Mouse (Mus musculus) hindbrain, embryonic 15.5 days (tissue): ENCODE data around the gene Specc1l. TPM values are rescaled to one million over a fixed set of nuclear protein-coding genes. Genes with fewer than 3 reads are reported as not detected.
"Not testable (repeated sequence)": the region's sequence is repeated elsewhere in the genome, so short reads cannot be mapped to it uniquely, and the experiment has no call there.

ENCODE experiments used
- ATAC-seq: fragments of 200-750 bp; cut with Nextera tagmentation; 2 replicates; pipeline ENCODE4 v1.8.0; 2017; ENCODE audit warnings: low read depth, moderate number of reproducible peaks, moderate TSS enrichment; ENCODE audit not compliant: low FRiP score
- H3K27ac ChIP-seq: fragments of 300-500 bp; sonication (generic); replicated peaks from 2 replicates; pipeline ENCODE4 v1.5.1; 2015; ENCODE audit warnings: mild to moderate bottlenecking, inconsistent platforms
- H3K27me3 ChIP-seq: fragments of 300-500 bp; sonication (generic); 2 replicates; pipeline ENCODE4 v1.6.1; 2015; ENCODE audit warnings: control low read depth, inconsistent platforms
- H3K36me3 ChIP-seq: fragments of 300-500 bp; sonication (generic); 2 replicates; pipeline ENCODE4 v1.6.1; 2015; ENCODE audit warnings: control low read depth, inconsistent platforms
- H3K4me1 ChIP-seq: fragments of 300-500 bp; sonication (generic); replicated peaks from 2 replicates; pipeline ENCODE4 v1.6.1; 2015; ENCODE audit warnings: control low read depth, inconsistent platforms
- H3K4me2 ChIP-seq: fragments of 300-500 bp; sonication (generic); 2 replicates; pipeline ENCODE4 v1.6.1; 2015; ENCODE audit warnings: moderate library complexity, mild to moderate bottlenecking, inconsistent platforms
- H3K4me3 ChIP-seq: fragments of 300-500 bp; sonication (generic); 2 replicates; pipeline ENCODE4 v1.5.1; 2015; ENCODE audit warnings: mild to moderate bottlenecking, inconsistent platforms
- H3K9ac ChIP-seq: fragments of 300-500 bp; sonication (generic); 2 replicates; pipeline ENCODE4 v1.6.1; 2015; ENCODE audit warnings: inconsistent platforms
- H3K9me3 ChIP-seq: fragments of 300-500 bp; sonication (generic); 2 replicates; pipeline ENCODE4 v1.6.1; 2016; ENCODE audit warnings: control low read depth, inconsistent platforms
- WGBS: fragments of 180-500 bp; shearing (Covaris S2); methylation state at CpG from one replicate; pipeline ENCODE4 v1.1.7; 2015; 5-methylcytosine and 5-hydroxymethylcytosine counted together
- polyA plus RNA-seq: library from polyadenylated mRNA; unstranded; fragments of >200 nt; fragmentation: Nextera tagmentation; extraction: Ambion mirVana; gene quantifications from 2 replicates; pipeline ENCODE4 v1.2.1, GENCODE M21; 2015

Gene Specc1l
- polyA plus RNA-seq, 1 experiment from 2014 or later = 30.5 TPM

DNA sequence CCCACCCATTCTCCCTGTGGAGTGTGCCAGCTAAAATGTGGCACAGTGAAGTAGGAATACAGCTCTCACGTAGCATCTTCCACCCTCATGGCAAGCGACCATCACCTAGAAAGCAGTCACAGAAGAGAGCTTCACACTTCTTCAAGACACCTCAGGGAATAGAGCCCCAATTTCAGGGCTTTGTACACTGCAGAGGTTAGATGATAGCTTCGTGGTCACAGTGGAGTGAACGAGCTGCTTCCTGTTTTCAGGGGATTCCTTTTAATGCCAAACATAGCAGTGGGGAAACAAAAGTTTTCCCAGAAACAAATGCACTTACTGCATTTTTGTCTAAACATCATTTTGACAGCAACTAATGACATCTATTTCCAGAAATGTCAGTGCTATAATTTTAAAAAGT, 77.5 kb downstream of the Specc1l start:
- Histone ChIP-seq H3K4me1 (no peaks in the 10 kb centered on the region), H3K9me3 (no peaks in the 10 kb centered on the region), H3K36me3 (peaks cover 4% of the 10 kb centered on the region; the same call in 1 of the 2 replicates), H3K4me3 (no peak overlapping the region), H3K9ac (no peak overlapping the region), H3K4me2 (no peak overlapping the region), H3K27me3 (no peaks in the 10 kb centered on the region), H3K27ac (no peak overlapping the region)
- no peak for ATAC-seq
- WGBS = 79% methylated on average over 4 of the region's 4 CpGs

DNA sequence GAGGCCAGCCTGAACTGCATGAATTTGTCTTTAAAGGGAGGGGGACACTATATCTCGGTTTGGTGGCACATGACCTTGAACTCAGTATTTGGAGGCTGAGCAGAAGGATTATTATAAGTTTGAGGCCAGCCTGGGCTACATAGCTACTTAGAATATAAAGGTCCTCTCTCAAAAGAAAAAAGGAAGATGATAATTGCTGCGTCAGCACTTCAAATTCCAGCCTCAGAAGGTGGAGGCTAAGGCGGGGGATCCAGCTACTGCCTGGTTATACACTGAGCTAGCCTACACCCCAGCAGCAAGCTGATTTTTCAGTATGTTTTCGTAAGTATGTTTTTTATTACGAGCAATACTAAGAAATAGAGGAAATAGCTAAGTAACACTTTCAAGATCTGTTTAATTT, 78.8 kb downstream of the Specc1l start:
- no peak overlapping the region for H3K9ac ChIP-seq
- no peak overlapping the region for H3K4me2 ChIP-seq
- H3K36me3 ChIP-seq = 0 out of 2 replicates have a peak, but pooled peaks cover 7% of the 10 kb centered on the region
- H3K4me3 ChIP-seq = no peak overlapping the region
- H3K27me3 ChIP-seq = no peaks in the 10 kb centered on the region
- H3K9me3 ChIP-seq = no peaks in the 10 kb centered on the region
- H3K27ac ChIP-seq = no peak overlapping the region
- 95% methylated on average over 5 of the region's 5 CpGs for WGBS
- no peak for ATAC-seq
- H3K4me1 ChIP-seq = no peaks in the 10 kb centered on the region

DNA sequence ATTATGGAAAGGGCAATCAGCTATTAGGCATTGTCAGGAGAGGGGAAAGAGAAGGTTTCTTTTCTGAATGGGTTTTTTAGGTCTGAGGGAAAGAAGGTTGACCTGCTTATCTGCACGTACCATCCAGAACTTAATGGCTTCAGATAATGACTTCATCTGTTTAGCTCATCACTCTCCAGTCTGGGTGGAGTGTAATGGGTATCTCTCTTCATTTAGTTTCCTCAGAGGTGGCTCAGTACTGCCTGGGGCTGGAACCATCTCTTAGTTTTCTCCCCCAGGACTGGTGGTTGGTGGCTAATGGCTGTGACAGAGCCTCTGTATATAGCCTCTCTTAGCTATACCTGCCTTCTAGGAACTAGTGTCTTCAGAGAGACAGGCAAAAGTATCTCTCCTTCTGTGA, 79.5 kb downstream of the Specc1l start:
- ATAC-seq = no peak
- WGBS = 65% methylated on average over 1 of the region's 1 CpGs
- H3K36me3 ChIP-seq = 0 out of 2 replicates have a peak, but pooled peaks cover 10% of the 10 kb centered on the region

DNA sequence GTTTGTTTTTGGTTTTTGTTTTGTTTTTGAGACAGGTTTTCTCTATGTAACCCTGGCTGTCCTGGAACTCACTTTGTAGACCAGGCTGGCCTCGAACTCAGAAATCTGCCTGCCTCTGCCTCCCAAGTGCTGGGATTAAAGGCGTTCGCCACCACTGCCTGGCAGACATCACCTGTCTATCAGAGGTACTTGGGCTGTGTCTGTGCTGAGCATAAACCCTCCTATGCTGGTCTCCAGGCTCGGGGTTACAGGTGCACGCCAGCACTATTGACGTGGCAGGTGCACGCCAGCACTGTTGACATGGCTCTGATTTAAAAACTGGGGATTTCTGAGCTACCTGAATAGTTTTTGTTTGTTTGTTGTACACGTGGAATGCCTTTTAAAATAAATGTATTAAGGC, 80.3 kb downstream of the Specc1l start:
- not testable (repeated sequence) for H3K4me2 ChIP-seq, H3K9ac ChIP-seq, H3K27ac ChIP-seq, ATAC-seq, H3K27me3 ChIP-seq, H3K9me3 ChIP-seq, H3K4me3 ChIP-seq, H3K4me1 ChIP-seq
- WGBS = 95% methylated on average over 8 of the region's 8 CpGs
- H3K36me3 ChIP-seq = 0 out of 2 replicates have a peak, but pooled peaks cover 10% of the 10 kb centered on the region

More for the DNA sequence above, 79.5 kb downstream of the Specc1l start:
- no peaks in the 10 kb centered on the region for H3K4me1 ChIP-seq
- H3K4me2 ChIP-seq = no peak overlapping the region
- H3K9ac ChIP-seq = no peak overlapping the region
- no peak overlapping the region for H3K4me3 ChIP-seq
- no peak overlapping the region for H3K27ac ChIP-seq
- no peaks in the 10 kb centered on the region for H3K27me3 ChIP-seq
- no peaks in the 10 kb centered on the region for H3K9me3 ChIP-seq

DNA sequence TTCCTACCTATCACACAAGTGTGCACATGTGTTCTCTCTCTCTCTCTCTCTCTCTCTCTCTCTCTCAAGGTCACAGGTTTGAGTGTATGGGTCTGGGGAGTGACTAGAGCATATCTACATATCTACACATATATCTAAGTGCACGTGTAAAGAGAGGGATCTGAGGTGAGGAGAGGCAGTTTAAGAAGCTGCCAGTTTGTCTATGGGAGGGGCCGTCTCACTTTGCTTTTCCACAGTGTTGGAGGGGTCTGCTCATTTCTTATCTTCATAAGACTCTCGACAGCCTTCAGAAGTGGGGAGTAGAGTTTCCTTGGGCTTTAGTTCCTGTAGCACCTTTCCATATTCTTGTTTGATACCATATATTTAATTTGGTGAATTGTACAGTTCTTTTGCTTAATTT, 81.4 kb downstream of the Specc1l start:
- Histone ChIP-seq H3K4me2 (no peak overlapping the region), H3K27me3 (no peaks in the 10 kb centered on the region), H3K9ac (no peak overlapping the region), H3K4me3 (no peak overlapping the region), H3K9me3 (no peaks in the 10 kb centered on the region), H3K4me1 (no peaks in the 10 kb centered on the region), H3K36me3 (0 out of 2 replicates have a peak, but pooled peaks cover 10% of the 10 kb centered on the region), H3K27ac (no peak overlapping the region)
- 80% methylated on average over 3 of the region's 3 CpGs for WGBS
- ATAC-seq = no peak

DNA sequence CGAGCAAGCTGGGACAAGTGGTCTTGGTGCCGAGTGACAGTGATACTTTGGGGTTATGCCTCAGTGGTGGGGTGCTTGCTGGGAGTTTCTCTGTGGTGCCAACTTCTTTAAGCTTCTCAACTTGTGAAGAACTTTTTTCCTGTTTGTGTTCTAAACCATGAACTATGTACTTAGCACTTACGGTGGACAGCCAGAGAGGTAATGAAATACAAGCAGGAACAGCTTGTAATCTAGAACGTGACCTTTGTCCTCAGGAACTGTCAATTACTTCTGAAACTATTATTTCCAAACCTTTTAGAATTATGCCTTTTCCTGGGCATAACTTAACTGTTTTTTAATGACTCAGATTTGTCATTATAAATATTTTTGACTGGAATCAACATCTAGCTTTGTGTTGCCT, 82.5 kb downstream of the Specc1l start:
- Histone ChIP-seq H3K4me3 (no peak overlapping the region), H3K27me3 (no peaks in the 10 kb centered on the region), H3K27ac (no peak overlapping the region), H3K36me3 (0 out of 2 replicates have a peak, but pooled peaks cover 10% of the 10 kb centered on the region), H3K4me1 (no peaks in the 10 kb centered on the region), H3K4me2 (no peak overlapping the region), H3K9me3 (no peaks in the 10 kb centered on the region), H3K9ac (no peak overlapping the region)
- 72% methylated on average over 4 of the region's 4 CpGs for WGBS
- no peak for ATAC-seq

DNA sequence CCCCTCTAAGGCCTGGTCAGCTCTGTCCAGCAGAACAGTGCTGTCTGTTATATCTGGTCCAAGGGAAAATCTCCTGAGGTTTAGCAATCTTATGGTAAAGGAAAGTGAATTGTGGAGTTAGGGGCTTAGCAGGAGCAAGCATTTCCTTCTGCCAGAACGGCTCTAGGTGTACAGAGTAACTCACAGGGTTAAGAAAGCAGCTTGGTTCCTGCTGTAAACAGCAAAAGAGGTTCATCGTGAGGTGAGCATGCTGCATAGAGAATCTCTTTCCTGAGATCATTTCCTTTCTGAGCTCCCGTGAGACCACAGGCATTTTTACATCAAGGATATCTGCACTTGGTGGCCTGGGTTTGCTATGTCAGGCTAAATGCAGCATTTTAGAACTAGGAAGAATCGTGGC, 83.1 kb downstream of the Specc1l start:
- no peak overlapping the region for H3K27ac ChIP-seq
- ATAC-seq = no peak
- 78% methylated on average over 4 of the region's 4 CpGs for WGBS
- no peaks in the 10 kb centered on the region for H3K27me3 ChIP-seq
- H3K4me2 ChIP-seq = no peak overlapping the region
- no peak overlapping the region for H3K9ac ChIP-seq
- H3K4me1 ChIP-seq = no peaks in the 10 kb centered on the region
- H3K4me3 ChIP-seq = no peak overlapping the region
- H3K9me3 ChIP-seq = no peaks in the 10 kb centered on the region
- H3K36me3 ChIP-seq = 0 out of 2 replicates have a peak, but pooled peaks cover 8% of the 10 kb centered on the region

DNA sequence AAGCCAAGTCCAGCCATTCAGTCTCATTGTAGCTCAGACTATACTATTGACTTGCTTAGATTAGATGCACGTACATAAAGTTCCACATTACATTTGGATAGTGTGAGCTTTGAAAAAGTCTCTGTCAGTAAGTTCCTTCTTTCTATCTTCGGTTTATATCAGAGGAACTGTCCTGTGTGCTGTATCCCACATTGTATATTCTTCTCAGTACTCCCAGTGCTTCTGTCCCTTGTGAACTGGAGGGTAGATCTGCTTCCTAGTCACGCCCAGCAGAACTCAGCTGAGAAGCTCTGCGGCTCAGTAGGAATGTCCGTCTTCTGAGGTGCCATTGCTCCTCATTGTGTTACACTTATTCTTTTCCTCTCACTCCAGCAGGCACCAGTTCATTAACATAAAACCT, 86.7 kb downstream of the Specc1l start:
- H3K9ac ChIP-seq = no peak overlapping the region
- H3K4me3 ChIP-seq = no peak overlapping the region
- no peaks in the 10 kb centered on the region for H3K9me3 ChIP-seq
- 0 out of 2 replicates have a peak, but pooled peaks cover 8% of the 10 kb centered on the region for H3K36me3 ChIP-seq
- H3K27ac ChIP-seq = no peak overlapping the region
- 87% methylated on average over 5 of the region's 5 CpGs for WGBS
- H3K27me3 ChIP-seq = no peaks in the 10 kb centered on the region
- H3K4me2 ChIP-seq = no peak overlapping the region
- peaks cover 6% of the 10 kb centered on the region for H3K4me1 ChIP-seq
- no peak for ATAC-seq

DNA sequence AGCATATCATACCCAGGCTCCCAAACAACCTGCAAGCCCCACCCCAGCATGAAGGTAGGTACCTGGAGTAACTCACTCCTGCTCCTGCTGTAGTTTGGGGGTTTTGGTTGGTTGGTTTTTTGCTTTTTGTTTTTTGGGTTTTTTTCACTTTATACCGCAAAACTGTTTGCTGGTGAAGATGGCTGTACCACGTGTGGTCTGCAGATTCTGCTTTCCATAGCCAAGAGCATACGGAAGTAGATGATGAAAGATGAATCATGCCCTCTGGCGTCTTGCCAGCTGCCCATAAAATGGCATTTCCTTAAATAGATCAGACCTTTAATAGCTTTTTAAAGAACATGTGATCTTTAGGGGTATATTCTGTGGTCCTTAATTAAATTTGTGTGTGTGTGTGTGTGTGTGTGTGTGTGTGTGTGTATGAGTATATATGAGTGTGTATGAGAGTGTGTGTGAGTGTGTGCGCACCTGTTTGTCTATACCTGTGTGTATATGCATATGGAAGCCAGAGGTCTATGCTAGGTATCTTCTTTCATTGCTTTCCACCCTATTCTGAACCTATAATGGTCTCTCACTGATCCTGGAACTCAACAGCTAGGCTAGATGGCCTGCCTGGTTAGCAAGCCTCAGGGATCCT, 88.0 kb downstream of the Specc1l start:
- Histone ChIP-seq H3K27me3 (no peaks in the 10 kb centered on the region), H3K4me3 (no peak overlapping the region), H3K4me1 (peaks cover 15% of the 10 kb centered on the region), H3K9me3 (no peaks in the 10 kb centered on the region), H3K36me3 (0 out of 2 replicates have a peak, but pooled peaks cover 7% of the 10 kb centered on the region), H3K4me2 (no peak overlapping the region), H3K9ac (no peak overlapping the region), H3K27ac (no peak overlapping the region)
- ATAC-seq = no peak
- 75% methylated on average over 5 of the region's 5 CpGs for WGBS

DNA sequence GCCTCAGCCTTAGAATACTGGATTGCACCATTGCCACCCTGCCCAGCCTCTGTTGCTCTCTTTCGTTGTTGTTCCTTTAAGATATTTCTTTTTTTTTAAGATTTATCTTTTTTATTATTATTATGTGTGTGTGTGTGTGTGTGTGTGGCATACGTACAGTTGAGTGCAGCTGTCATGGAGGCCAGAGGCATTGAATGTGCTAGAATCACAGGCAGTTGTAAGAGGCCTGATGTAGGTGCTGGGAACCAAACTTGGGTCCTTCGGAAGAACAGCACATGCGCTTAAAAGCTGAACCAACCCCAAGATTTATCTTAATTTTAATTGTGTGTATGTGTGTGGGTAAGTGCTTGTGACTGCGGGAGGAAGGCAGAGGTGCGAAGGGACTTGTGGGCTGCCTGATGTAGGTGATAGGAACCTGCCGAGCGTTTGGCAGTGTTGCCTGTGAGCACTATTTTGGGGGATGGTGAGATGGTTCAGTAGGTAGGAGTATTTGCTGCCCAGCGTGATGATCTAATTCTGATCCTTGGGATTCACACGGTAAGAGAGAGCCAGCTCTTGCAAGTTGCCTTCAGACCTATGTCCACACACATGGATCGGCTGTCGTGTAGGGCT, 89.4 kb downstream of the Specc1l start:
- H3K36me3 ChIP-seq = no peaks in the 10 kb centered on the region
- ATAC-seq = no peak
- H3K4me1 ChIP-seq = peaks cover 15% of the 10 kb centered on the region
- no peak overlapping the region for H3K4me3 ChIP-seq
- H3K27me3 ChIP-seq = no peaks in the 10 kb centered on the region
- H3K27ac ChIP-seq = no peak overlapping the region
- no peak overlapping the region for H3K9ac ChIP-seq
- H3K4me2 ChIP-seq = no peak overlapping the region
- H3K9me3 ChIP-seq = no peaks in the 10 kb centered on the region
- 95% methylated on average over 12 of the region's 12 CpGs for WGBS

DNA sequence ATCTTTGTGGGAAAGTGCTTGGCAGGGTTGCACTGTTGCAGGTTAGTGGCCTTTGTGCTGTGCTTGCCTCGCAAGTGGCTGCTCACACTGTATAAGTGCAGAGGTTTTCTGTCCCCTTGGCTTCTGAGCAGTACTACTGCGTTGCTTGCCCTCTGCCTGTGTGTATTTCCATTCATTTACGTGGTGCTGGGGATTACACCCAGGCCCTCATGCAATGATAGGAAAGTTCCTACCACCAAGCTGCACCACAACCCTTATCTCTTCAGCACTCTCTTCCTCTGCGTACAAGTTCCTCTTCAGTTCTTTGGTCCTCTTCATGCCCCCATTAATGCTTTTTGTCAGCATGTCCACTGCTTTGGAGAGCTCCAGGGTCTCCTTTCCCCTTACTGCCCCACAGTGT, 90.1 kb downstream of the Specc1l start:
- Histone ChIP-seq H3K9ac (no peak overlapping the region), H3K27ac (no peak overlapping the region), H3K36me3 (peaks cover under 1% of the 10 kb centered on the region; the same call in 1 of the 2 replicates), H3K4me3 (no peak overlapping the region), H3K27me3 (no peaks in the 10 kb centered on the region), H3K4me2 (no peak overlapping the region), H3K9me3 (no peaks in the 10 kb centered on the region), H3K4me1 (peaks cover 15% of the 10 kb centered on the region)
- WGBS = 89% methylated on average over 4 of the region's 4 CpGs
- no peak for ATAC-seq

DNA sequence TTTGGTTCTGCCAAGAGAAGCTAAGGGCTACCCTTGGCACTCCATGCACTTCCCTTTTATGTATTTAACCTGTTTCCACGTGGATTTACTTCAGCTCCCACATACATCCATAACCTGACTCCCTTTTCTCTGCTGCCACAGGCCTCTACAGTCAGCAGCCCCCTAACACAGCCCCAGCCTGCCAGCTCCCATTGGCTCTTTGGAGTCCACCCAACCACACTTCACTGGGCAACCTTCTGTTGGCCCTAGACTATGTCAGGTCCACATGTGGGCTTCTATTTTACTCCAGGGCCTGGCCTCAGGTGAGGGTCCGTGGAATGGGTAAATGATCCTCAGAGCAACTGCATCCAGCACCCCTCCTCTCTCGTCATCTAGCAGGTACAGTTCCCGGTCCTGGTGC, 90.7 kb downstream of the Specc1l start:
- Histone ChIP-seq H3K4me1 (peaks cover 15% of the 10 kb centered on the region), H3K36me3 (peaks cover 6% of the 10 kb centered on the region), H3K4me3 (no peak overlapping the region), H3K27me3 (no peaks in the 10 kb centered on the region), H3K9me3 (no peaks in the 10 kb centered on the region), H3K9ac (no peak overlapping the region), H3K4me2 (no peak overlapping the region), H3K27ac (no peak overlapping the region)
- WGBS = 93% methylated on average over 4 of the region's 4 CpGs
- no peak for ATAC-seq
